Mouse (Mus musculus): Measurements from ENCODE around the gene Hba-x. TPM values are rescaled to one million over a fixed set of nuclear protein-coding genes. Genes with fewer than 3 reads are reported as not detected.
A peak's percentile ranks its signal among the peaks of the same experiment; 100 is the strongest.
"Not testable (repeated sequence)": the region's sequence is repeated elsewhere in the genome, so short reads cannot be mapped to it uniquely, and the experiment has no call there.

The Hba-x gene
- total RNA-seq, 2 experiments from 2014 or later: not detected

DNA sequence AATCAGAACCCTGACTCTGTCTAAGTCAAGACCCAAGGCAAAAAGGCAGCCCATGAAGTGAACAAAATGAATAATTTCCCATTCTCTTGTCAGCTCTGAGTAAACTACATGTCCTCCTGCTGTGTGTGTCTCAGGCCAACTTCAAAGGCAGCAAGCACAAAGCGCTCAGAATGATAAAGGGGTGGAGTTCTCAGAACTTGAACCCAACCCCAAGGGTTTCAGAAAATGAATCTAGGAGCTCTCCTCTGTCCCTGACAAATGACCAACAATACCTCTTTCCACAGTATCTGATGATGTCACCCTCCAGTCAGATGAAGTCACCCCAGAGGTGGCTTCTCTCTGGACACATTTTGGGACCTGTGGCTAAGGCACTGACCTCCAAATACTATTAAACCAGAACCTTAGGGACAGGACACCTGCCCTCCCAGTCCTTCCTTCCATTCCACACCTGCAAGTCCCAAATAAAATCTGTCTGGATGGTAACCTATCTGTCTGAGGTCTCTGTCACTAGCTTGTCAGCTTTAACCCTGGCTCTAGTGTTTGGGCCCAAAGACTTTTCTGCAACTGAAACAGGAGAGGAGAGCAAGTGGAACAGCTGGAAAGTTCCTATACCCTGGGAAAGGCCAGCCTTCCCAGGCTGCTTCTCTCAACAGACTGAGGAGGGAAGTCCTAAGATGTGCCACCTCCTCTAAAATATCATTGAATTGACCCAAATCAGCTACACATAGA is 5.4 kb downstream of the Hba-x start:
- no peak for TF ChIP-seq CTCF (conservative IDR thresholded peaks at IDR 0.05)
- no peak overlapping the region for H3K4me3 ChIP-seq
- DNase-seq (ENCODE audit: low spot score in 2 of 2): no peak
- no peak overlapping the region for H3K27ac ChIP-seq

DNA sequence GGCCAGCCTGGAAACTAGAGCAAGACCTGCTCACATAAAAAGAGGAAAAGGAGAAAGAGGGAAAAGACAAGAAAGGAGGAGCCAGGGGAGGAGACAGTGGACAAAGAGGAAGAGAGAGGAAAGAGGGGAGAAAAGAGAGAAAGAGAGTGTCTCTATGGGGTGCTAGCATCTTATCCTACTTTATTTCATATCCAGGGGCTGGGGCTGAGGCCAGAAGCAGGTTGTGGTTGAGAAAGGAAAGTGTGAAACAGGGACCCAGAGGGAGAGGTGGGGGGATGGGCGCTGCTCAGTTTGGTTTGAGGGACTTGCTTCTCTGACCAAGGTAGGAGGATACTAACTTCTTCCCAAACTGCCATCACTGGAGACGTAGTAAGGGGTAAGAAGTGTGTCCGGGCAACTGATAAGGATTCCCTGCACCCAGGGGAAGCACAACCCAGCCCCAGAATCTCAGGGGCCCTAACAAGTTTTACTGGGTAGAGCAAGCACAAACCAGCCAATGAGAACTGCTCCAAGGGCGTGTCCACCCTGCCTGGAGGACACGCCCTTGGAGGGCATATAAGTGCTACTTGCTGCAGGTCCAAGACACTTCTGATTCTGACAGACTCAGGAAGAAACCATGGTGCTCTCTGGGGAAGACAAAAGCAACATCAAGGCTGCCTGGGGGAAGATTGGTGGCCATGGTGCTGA is 7.0 kb downstream of the Hba-x start, which contains the start of gene Hba-a1:
Hba-a1 (plus strand) TSS at position 421 of the 687 bp plus-strand sequence.
- not testable (repeated sequence) for H3K4me3 ChIP-seq; DNase-seq (ENCODE audit: low spot score in 2 of 2); H3K27ac ChIP-seq

GRCm38 (mm10) chr11:32284582-32284981 is 8.4 kb downstream of the Hba-x start:
- not testable (repeated sequence) for DNase-seq (ENCODE audit: low spot score in 2 of 2); H3K27ac ChIP-seq; H3K4me3 ChIP-seq

DNA sequence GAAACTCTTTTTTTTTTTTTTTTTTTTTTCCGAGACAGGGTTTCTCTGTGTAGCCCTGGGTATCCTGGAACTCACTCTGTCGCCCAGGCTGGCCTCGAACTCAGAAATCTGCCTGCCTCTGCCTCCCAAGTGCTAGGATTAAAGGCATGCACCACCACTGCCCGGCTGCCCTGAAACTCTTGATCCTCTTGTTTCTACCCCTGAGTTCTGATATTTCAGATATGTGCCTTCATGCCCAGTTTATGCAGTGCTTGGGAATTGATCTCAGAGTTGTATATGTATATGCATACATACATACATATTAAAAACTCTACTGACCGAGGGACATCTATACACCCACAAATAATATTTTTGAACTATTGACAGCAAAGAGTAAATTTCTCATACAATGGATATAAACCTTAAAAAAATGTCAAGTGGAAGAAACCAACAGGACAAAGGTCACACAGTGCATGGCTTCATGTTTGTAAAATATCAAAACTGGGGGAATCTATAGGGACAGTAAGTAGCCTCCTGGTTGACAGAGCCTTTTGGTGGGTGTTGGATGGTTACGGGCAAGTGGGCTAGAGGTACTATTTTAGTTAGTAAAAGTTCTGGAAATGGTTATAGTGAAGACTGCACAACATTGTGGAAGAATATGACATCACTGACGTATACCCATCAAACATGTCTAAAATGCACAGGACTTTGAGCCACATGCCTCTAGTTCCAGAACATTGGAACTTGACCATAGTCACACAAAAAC is 9.0 kb downstream of the Hba-x start:
- Histone ChIP-seq H3K27ac (no peak overlapping the region), H3K4me3 (no peak overlapping the region)
- no peak for DNase-seq (ENCODE audit: low spot score in 2 of 2)
- TF ChIP-seq CTCF (conservative IDR thresholded peaks at IDR 0.05): no peak

GRCm38 (mm10) chr11:32285887-32286286 is 9.7 kb downstream of the Hba-x start:
- peak; percentile 57 for TF ChIP-seq CTCF (conservative IDR thresholded peaks at IDR 0.05)
- not testable (repeated sequence) for H3K4me3 ChIP-seq; H3K27ac ChIP-seq; DNase-seq (ENCODE audit: low spot score in 2 of 2)

GRCm38 (mm10) chr11:32286695-32287492 is 10.7 kb downstream of the Hba-x start, which contains the start of gene Hbq1b:
Gene Hbq1b (plus strand): TSS chr11:32286965.
- DNase-seq (ENCODE audit: low spot score in 2 of 2): peak; percentile 76 to 80
- peak; percentile 85 for TF ChIP-seq CTCF (conservative IDR thresholded peaks at IDR 0.05)

DNA sequence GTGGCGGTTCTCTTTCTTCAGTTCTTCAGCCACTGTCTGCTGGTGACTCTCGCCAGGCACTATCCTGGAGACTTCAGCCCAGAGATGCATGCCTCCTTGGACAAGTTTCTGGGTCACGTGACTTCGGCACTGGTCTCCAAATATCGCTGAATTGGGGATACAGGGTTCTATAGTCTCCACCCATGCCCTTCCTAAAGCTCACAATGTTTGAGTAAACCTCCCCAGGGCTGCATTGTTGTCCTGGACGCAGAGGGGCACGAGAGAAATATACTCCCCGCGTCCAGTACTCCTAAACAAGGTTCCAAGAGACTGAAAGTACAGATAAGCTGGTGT is 11.3 kb downstream of the Hba-x start:
- Histone ChIP-seq H3K4me3 (no peak overlapping the region; the same call in 1 of the 2 replicates), H3K27ac (no peak overlapping the region)
- no peak for TF ChIP-seq CTCF (conservative IDR thresholded peaks at IDR 0.05)
- no peak for DNase-seq (ENCODE audit: low spot score in 2 of 2)

More at GRCm38 (mm10) chr11:32286695-32287492, 10.7 kb downstream of the Hba-x start, which contains the start of gene Hbq1b:
- not testable (repeated sequence) for H3K27ac ChIP-seq
- H3K4me3 ChIP-seq: peak within 1 kb of the TSS; percentile 53

- not testable (repeated sequence) for DNase-seq (ENCODE audit: low spot score in 2 of 2); H3K4me3 ChIP-seq; H3K27ac ChIP-seq
Measured at GRCm38 (mm10) chr11:32292819-32293218, 16.6 kb downstream of the Hba-x start.

DNA sequence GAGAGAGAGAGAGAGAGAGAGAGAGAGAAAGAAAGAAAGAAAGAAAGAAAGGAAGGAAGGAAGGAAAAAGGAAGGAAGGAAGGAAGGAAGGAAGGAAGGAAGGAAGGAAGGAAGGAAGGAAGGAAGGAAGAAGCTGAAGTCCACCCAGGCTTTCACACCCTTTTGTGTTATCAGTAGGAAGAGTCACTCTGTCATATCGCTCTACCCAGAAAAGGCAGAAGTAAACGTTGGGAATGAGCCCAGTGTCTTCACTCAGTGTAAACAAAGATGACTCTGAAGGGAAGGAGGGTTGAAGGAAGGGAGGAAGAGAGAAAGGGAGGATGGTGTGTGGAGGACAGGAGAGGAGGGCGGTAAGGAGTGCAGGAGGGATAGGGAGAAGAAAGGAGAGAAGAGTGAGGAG is 17.3 kb downstream of the Hba-x start:
- DNase-seq (ENCODE audit: low spot score in 2 of 2); H3K4me3 ChIP-seq: not testable (repeated sequence)

DNA sequence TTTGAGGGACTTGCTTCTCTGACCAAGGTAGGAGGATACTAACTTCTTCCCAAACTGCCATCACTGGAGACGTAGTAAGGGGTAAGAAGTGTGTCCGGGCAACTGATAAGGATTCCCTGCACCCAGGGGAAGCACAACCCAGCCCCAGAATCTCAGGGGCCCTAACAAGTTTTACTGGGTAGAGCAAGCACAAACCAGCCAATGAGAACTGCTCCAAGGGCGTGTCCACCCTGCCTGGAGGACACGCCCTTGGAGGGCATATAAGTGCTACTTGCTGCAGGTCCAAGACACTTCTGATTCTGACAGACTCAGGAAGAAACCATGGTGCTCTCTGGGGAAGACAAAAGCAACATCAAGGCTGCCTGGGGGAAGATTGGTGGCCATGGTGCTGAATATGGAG is 20.0 kb downstream of the Hba-x start, which contains the start of gene Hba-a2:
Hba-a2 (plus strand) TSS at position 287 of the 400 bp plus-strand sequence.
- not testable (repeated sequence) for H3K4me3 ChIP-seq; H3K27ac ChIP-seq; DNase-seq (ENCODE audit: low spot score in 2 of 2)

More for the DNA sequence above, 17.3 kb downstream of the Hba-x start:
- not testable (repeated sequence) for H3K27ac ChIP-seq

DNA sequence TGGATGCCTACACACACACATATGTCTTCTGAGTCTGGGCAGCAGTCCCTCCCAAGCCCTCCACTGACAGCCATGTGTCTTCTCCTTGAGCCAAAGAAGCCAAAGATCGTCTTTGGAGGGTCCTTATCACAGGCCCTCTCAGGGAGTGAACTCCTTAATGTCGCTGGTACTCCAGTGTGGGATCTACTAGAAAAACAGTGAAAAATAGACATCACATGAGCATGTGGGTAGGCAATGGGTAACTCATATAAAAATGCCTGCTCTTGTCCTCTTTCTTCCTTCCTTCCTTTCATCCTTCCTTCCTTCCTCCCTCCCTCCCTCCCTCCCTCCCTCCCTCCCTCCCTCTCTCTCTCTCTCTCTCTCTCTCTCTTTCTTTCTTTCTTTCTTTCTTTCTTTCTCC is 21.2 kb downstream of the Hba-x start:
- not testable (repeated sequence) for H3K4me3 ChIP-seq; DNase-seq (ENCODE audit: low spot score in 2 of 2); H3K27ac ChIP-seq

DNA sequence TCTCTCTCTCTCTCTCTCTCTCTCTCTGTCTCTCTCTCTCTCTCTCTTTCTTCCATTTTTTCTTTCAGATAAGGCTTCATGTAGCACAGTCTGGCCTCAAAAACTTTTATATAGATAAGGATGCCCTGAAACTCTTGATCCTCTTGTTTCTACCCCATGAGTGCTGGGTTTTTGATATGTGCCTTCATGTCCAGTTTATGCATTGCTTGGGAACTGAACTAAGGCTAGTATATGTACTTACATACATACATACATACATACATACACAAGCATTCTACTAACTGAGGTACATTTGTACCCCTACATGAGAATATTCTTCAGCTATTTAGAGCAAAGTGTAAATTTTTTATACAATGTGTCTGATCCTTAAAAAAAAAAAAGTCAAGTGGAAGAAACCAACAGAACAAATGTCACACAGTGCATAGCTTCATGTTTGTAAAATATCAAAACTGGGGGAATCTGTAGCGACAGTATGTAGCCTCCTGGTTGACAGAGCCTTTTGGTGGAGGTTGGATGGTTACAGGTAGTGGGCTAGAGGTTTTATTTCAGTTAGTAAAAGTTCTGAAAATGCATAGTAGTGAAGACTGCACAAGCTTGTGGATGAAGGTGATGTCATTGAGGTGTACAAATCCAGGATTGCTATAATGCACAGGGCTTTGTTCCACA is 21.8 kb downstream of the Hba-x start:
- Histone ChIP-seq H3K4me3 (no peak overlapping the region), H3K27ac (no peak overlapping the region)
- DNase-seq (ENCODE audit: low spot score in 2 of 2): no peak
- TF ChIP-seq CTCF (conservative IDR thresholded peaks at IDR 0.05): no peak
